Mouse (Mus musculus): ENCODE results near the gene Xpo5. TPM values are rescaled to one million over a fixed set of nuclear protein-coding genes. Genes with fewer than 3 reads are reported as not detected.
A peak's percentile ranks its signal among the peaks of the same experiment; 100 is the strongest.

Gene Xpo5
- polyA plus RNA-seq, 1 experiment from 2014 or later, result 35.5 TPM

- ATAC-seq (ENCODE audit: borderline replicate concordance, extremely low read depth, low FRiP score, low TSS enrichment), result no peak
- Histone ChIP-seq H3K9ac (no peak overlapping the region), H3K27me3 (no peaks in the 10 kb centered on the region), H3K9me3 (no peaks in the 10 kb centered on the region), H3K4me1 (peaks cover 21% of the 10 kb centered on the region), H3K4me2 (no peak overlapping the region), H3K36me3 (peaks cover 40% of the 10 kb centered on the region), H3K4me3 (no peak overlapping the region), H3K27ac (no peak overlapping the region)
- WGBS, result 88% methylated on average over 12 of the region's 12 CpGs
These were observed 75.6 kb downstream of the Xpo5 start for GRCm38 (mm10) chr17:46278011-46278765.

DNA sequence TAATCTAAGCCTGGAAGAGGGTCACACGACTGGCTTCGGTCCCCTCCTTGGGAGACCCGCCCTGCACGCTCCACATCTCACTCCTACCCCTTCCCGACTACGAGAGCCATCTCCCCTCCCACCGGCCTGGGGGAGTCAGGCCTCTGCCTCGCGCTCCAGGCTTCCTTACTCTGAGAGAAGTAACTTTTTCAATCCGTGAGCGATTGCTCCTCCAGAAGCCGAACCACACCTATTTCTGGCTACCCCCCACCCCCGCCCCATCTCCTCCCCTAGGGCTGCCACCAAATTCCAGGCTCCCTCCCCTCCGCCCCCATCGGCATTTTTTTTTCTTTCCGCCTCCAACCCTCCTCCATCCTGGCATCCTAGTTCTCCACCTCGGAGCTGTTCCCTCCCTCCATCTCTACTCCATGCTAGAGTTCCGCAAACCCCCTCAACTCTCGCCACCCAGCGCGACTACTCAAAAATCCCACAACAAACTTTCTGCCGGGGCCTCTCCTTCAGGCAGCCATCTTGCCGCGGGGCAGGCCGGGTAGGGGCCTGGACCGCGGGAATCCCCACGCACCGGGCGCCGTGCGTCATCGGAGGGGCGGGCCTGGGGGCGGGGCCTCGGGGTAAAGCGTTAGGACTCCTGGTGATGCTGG, 80.0 kb downstream of the Xpo5 start, which contains the start of gene Tjap1:
Gene Tjap1 (minus strand): TSS at position 544 of the 641 bp plus-strand sequence.
- Histone ChIP-seq H3K4me1 (peaks cover 29% of the 10 kb centered on the region), H3K27ac (peak within 1 kb of the TSS; percentile 95), H3K4me2 (peak within 1 kb of the TSS; percentile 90), H3K4me3 (peak within 1 kb of the TSS; percentile 82), H3K27me3 (no peaks in the 10 kb centered on the region), H3K36me3 (peaks cover 25% of the 10 kb centered on the region; the same call in 1 of the 2 replicates), H3K9ac (peak within 1 kb of the TSS; percentile 87), H3K9me3 (no peaks in the 10 kb centered on the region)
- 1% methylated on average over 37 of the region's 37 CpGs for WGBS
- ATAC-seq (ENCODE audit: borderline replicate concordance, extremely low read depth, low FRiP score, low TSS enrichment), result peak; percentile 98

- H3K36me3 ChIP-seq, result peaks cover 21% of the 10 kb centered on the region; the same call in 1 of the 2 replicates
- peak overlapping the region; percentile 95; the same call in 1 of the 2 replicates for H3K27ac ChIP-seq
- peak overlapping the region; percentile 90 for H3K4me2 ChIP-seq
- no peaks in the 10 kb centered on the region for H3K27me3 ChIP-seq
- no peak overlapping the region for H3K9ac ChIP-seq
- H3K4me3 ChIP-seq, result peak overlapping the region; percentile 82
- H3K4me1 ChIP-seq, result peaks cover 33% of the 10 kb centered on the region
- WGBS, result 20% methylated on average over 9 of the region's 9 CpGs
- ATAC-seq (ENCODE audit: borderline replicate concordance, extremely low read depth, low FRiP score, low TSS enrichment), result no peak
- no peaks in the 10 kb centered on the region for H3K9me3 ChIP-seq
These were observed 80.6 kb downstream of the Xpo5 start for GRCm38 (mm10) chr17:46283140-46283539.

DNA sequence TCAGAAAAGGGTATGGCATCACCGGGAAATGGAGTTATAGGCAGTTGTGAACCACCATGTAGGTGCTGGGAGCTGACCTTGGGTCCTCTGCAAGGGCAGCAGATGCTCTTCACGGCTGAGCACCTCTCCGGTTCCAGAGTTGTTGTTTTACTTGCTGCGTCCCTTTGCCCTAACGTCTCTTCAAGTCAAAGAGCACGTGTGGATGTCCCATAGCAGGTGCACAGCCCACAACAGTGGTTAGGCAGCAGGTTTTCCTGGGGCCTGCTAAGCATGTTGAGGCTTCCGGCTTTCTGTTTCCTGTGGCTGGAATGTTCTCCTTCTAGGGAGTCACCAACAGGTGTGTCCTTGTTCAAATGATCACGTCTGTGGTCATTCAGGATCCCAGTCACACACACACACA, 81.3 kb downstream of the Xpo5 start:
- no peaks in the 10 kb centered on the region for H3K9me3 ChIP-seq
- H3K27ac ChIP-seq, result no peak overlapping the region
- no peak for ATAC-seq (ENCODE audit: borderline replicate concordance, extremely low read depth, low FRiP score, low TSS enrichment)
- H3K4me1 ChIP-seq, result peaks cover 36% of the 10 kb centered on the region
- 82% methylated on average over 8 of the region's 8 CpGs for WGBS
- H3K9ac ChIP-seq, result no peak overlapping the region
- H3K4me3 ChIP-seq, result no peak overlapping the region
- no peaks in the 10 kb centered on the region for H3K27me3 ChIP-seq
- peaks cover 13% of the 10 kb centered on the region; the same call in 1 of the 2 replicates for H3K36me3 ChIP-seq
- no peak overlapping the region for H3K4me2 ChIP-seq

DNA sequence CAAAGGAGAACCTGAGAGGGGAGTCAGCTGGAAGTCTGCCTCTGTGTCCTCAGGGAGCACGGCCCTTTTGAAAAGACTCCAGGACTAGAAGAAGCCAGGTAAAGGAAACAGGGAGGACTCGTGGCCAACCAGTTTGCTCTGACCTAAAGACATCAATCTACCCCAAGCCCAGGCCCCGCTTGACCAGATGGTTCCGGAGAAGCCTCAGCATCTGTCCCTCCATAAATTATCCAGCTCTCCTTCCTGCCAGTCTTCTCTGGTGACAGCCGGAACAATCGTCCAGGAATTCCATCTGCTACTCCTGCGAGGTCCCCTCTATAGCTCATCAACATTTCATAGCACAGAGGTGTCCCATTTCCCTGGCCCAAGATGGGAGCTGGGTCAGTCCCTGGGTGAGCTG, 82.1 kb downstream of the Xpo5 start:
- Histone ChIP-seq H3K36me3 (peaks cover 6% of the 10 kb centered on the region; the same call in 1 of the 2 replicates), H3K27me3 (peaks cover 3% of the 10 kb centered on the region; the same call in 1 of the 2 replicates), H3K4me1 (peaks cover 36% of the 10 kb centered on the region), H3K9ac (no peak overlapping the region), H3K27ac (no peak overlapping the region), H3K4me2 (no peak overlapping the region), H3K4me3 (no peak overlapping the region), H3K9me3 (no peaks in the 10 kb centered on the region)
- WGBS, result 46% methylated on average over 7 of the region's 7 CpGs
- no peak for ATAC-seq (ENCODE audit: borderline replicate concordance, extremely low read depth, low FRiP score, low TSS enrichment)

DNA sequence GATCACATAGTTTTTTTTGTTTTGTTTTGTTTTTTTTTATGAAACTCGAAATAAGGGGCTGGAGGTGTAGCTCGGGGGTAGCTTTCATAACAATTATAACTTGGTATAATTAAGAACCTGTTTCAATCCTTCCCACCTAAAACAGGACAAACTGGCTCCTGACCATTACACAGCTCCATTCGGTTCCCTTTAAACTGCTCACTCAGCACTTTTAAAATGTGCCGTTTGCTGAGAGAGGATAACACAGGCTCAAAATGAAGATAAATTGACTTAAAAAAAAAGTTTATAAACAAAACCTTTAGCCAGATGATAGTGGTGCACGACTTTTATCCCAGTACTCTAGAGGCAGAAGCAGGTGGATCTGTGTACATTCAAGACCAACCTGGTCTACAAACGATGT, 82.8 kb downstream of the Xpo5 start:
- Histone ChIP-seq H3K9me3 (no peaks in the 10 kb centered on the region), H3K27me3 (peaks cover 6% of the 10 kb centered on the region; the same call in 1 of the 2 replicates), H3K36me3 (no peaks in the 10 kb centered on the region), H3K4me1 (peaks cover 36% of the 10 kb centered on the region), H3K4me3 (no peak overlapping the region), H3K27ac (no peak overlapping the region), H3K4me2 (no peak overlapping the region), H3K9ac (no peak overlapping the region)
- ATAC-seq (ENCODE audit: borderline replicate concordance, extremely low read depth, low FRiP score, low TSS enrichment), result no peak
- WGBS, result 35% methylated on average over 6 of the region's 6 CpGs

DNA sequence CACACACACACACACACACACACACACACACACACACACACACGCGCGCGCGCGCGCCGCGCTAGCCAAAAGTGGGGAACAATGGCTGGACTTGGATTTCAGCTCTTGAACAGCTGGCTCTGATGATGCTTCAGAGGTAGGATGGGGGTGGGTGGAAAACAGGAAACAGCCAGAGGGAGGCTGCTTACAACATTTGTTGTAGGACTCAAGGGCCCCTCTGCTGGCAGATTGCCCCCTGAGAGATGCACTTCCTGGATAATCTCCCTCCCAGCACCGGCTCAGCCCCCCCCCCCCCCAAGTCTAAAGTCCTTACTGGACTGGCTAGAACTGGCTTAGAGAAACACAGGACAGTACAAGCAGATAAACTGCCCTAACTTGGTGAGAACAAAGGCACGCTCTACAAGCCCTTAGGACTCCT, 85.1 kb downstream of the Xpo5 start:
- peak; percentile 55 for ATAC-seq (ENCODE audit: borderline replicate concordance, extremely low read depth, low FRiP score, low TSS enrichment)
- no peak overlapping the region for H3K9ac ChIP-seq
- H3K4me3 ChIP-seq, result no peak overlapping the region
- H3K27ac ChIP-seq, result no peak overlapping the region
- H3K4me1 ChIP-seq, result peaks cover 18% of the 10 kb centered on the region
- no peaks in the 10 kb centered on the region for H3K36me3 ChIP-seq
- H3K4me2 ChIP-seq, result no peak overlapping the region
- 64% methylated on average over 11 of the region's 11 CpGs for WGBS
- H3K27me3 ChIP-seq, result peaks cover 11% of the 10 kb centered on the region; the same call in 1 of the 2 replicates
- H3K9me3 ChIP-seq, result no peaks in the 10 kb centered on the region

MicroRNAs within 50 kb of the gene (microRNA counts, 519-probe panel; counts per million panel counts)
- 19.7 counts per million for microRNA mmu-miR-693-3p
- microRNA mmu-miR-693-5p, result 19.7 counts per million

Small RNAs within 50 kb of the gene (microRNA-seq; reads per million reads assigned to microRNA genes)
- not detected for gene Mir693

Other genes with a start within 250 kb of the Xpo5 start
- gene Vegfa, start 170.4 kb upstream of the Xpo5 start, polyA plus RNA-seq (2015; fragmentation: Nextera tagmentation; extraction: Ambion mirVana), result 5.1 and 6.2 TPM in 2 replicates
- gene Mrps18a, start 91.8 kb upstream of the Xpo5 start, polyA plus RNA-seq (2015; fragmentation: Nextera tagmentation; extraction: Ambion mirVana), result 143 TPM in 2 replicates
- 17.0 and 19.4 TPM in 2 replicates for gene Rsph9, start 58.6 kb upstream of the Xpo5 start, polyA plus RNA-seq (2015; fragmentation: Nextera tagmentation; extraction: Ambion mirVana)
- 50.3 and 51.8 TPM in 2 replicates for gene Mad2l1bp, start 49.2 kb upstream of the Xpo5 start, polyA plus RNA-seq (2015; fragmentation: Nextera tagmentation; extraction: Ambion mirVana)
- gene Gtpbp2, start 41.8 kb upstream of the Xpo5 start, polyA plus RNA-seq (2015; fragmentation: Nextera tagmentation; extraction: Ambion mirVana), result 40.5 and 50.9 TPM in 2 replicates
- 21.4 and 21.9 TPM in 2 replicates for gene Polh, start 137 bp upstream of the Xpo5 start, polyA plus RNA-seq (2015; fragmentation: Nextera tagmentation; extraction: Ambion mirVana)
- gene Polr1c, start 45.3 kb downstream of the Xpo5 start, polyA plus RNA-seq (2015; fragmentation: Nextera tagmentation; extraction: Ambion mirVana), result 84.6 and 92.4 TPM in 2 replicates
- gene Yipf3, start 45.3 kb downstream of the Xpo5 start, polyA plus RNA-seq (2015; fragmentation: Nextera tagmentation; extraction: Ambion mirVana), result 102 and 118 TPM in 2 replicates
- 0.66 and 0.79 TPM in 2 replicates for gene Lrrc73, start 50.7 kb downstream of the Xpo5 start, polyA plus RNA-seq (2015; fragmentation: Nextera tagmentation; extraction: Ambion mirVana)
- gene Tjap1, start 80.2 kb downstream of the Xpo5 start, polyA plus RNA-seq (2015; fragmentation: Nextera tagmentation; extraction: Ambion mirVana), result 36.2 and 37.5 TPM in 2 replicates
- gene Dlk2, start 94.6 kb downstream of the Xpo5 start, polyA plus RNA-seq (2015; fragmentation: Nextera tagmentation; extraction: Ambion mirVana), result 0.93 and 1.7 TPM in 2 replicates
- gene Abcc10, start 125.6 kb downstream of the Xpo5 start, polyA plus RNA-seq (2015; fragmentation: Nextera tagmentation; extraction: Ambion mirVana), result 3.9 and 5.3 TPM in 2 replicates
- 8.9 and 9.8 TPM in 2 replicates for gene Zfp318, start 180.9 kb downstream of the Xpo5 start, polyA plus RNA-seq (2015; fragmentation: Nextera tagmentation; extraction: Ambion mirVana)
- 1.7 and 7.8 TPM in 2 replicates for gene Crip3, start 226.1 kb downstream of the Xpo5 start, polyA plus RNA-seq (2015; fragmentation: Nextera tagmentation; extraction: Ambion mirVana)
- gene Slc22a7, start 235.7 kb downstream of the Xpo5 start, polyA plus RNA-seq (2015; fragmentation: Nextera tagmentation; extraction: Ambion mirVana), result 0.29 TPM in 1 of 2 replicates, not detected in the other